Mouse (Mus musculus) mesoderm, embryonic 11.5 days (tissue): ENCODE data around the gene Ankrd34a.
"Not testable (repeated sequence)": the region's sequence is repeated elsewhere in the genome, so short reads cannot be mapped to it uniquely, and the experiment has no call there.

ENCODE experiments used
- DNase-seq: peaks from one replicate; pipeline ENCODE4 v3.0.0-alpha.2; 2012; ENCODE audit warnings: low read depth, low spot score

Gene Ankrd34a

GRCm38 (mm10) chr3:96579885-96580454, 16.5 kb upstream of the Ankrd34a start:
- DNase-seq = peak; percentile 93

- DNase-seq = no peak
Observed at GRCm38 (mm10) chr3:96581141-96581540, 15.3 kb upstream of the Ankrd34a start.

DNA sequence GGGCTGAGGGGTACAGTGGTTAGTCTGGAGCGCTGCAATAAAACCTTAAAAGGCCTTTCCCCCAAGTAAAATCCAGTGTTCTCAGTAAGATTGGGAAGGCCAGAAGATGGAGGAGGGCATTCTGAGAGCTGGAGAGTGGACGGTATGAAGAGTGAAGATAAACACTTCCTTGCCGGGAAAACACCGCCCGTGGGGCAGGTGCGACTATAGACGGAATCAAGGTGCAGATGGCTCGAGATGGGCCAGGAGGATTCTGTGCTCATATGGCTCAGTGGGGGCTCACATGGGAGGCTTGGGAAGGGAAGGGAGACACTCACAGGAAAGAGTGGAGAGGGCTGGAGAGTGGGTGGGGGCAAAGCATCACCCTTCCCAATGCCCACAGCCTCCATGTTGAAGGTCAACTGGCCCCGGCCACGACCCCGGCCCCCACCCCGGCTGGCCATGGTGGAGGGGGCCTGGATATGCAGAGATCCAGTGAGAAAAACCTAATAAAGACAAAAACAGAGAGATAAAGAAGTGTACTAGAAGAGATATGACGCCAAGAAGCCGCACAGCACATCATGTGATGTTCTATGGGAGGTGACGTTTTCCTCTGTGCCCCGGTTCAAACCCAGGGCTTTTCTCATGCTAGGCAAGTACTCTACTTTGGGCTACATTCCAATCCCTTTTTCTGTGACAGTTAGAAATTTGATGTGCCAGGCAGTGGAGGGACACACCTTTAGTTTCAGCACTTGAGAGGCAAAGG, 14.5 kb upstream of the Ankrd34a start:
- DNase-seq = no peak

GRCm38 (mm10) chr3:96583386-96583785, 13.1 kb upstream of the Ankrd34a start:
- DNase-seq = no peak

DNA sequence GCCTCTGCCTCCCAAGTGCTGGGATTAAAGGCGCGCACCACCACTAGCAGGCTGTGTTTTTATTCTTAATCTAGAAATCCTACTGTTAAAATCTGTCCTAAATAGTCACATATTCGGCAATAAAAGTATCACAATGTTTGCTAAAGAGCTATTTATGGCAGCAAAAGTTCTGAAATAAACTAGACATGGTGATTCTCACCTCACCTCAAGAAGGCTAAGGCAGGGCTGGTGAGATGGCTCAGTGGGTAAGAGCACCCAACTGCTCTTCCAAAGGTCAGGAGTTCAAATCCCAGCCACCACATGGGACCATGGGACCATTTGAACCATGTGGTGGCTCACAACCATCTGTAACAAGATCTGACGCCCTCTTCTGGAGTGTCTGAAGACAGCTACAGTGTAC, 5.8 kb upstream of the Ankrd34a start:
- DNase-seq = no peak

DNA sequence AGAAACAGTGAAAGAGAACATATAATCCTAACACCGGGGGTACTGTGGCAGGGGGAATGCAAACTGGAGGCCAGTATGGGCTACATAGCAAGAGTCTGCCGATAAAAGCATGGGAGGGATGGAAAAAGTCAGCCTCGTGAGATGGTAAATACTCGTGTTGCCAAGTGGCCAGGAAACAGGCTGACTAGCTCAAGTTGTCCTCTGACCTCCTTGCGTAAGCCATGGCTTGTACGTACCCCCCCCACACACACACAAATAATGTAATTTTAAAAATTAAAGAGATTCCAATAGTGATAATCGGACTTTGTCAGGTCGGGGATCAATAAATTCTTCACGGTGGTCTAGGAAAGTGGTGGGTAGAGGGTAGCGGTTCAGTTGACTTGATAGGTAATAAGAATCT, 3.1 kb upstream of the Ankrd34a start:
- no peak for DNase-seq

DNA sequence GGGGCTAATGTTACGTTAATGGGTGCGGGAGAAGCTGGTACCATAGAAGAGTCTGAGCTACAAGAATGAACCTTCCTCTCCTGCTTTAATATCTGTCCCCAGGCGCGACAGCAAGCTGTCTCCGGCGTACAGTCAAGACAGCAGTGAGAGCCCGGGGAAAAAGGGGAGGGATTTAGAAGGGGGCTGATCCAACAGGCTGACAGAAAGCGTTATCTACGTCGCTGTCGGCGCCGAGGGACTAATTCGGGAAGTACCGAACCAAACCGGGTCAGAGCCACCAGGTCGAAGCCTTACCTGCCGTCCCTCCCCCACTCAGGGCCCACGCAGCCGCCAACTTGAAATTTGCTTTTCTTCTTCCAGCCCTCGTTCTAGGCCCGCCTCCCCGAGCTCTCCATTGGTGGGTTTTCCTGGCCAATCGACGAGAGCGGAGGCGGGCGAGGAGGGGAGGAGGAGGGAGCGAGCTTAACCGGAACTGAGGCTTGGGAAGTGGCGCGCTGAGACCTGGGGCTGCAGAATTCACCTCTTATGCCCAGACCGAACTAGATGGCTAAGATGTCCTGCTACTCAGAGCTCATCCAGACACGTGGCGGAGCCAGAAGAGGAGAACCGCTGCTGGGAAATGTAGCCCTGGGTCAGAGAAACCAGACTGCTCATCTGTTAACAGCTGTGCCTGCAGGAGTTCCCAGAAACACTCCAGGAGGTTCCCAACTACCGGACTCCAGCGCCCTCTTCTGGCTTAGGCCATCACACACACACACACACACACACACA, 2.5 kb upstream of the Ankrd34a start, which contains the start of gene Polr3gl:
Gene Polr3gl (minus strand): TSS at position 392 of the 771 bp plus-strand sequence.
- peak; percentile 90 for DNase-seq

GRCm38 (mm10) chr3:96594851-96595250, 1.6 kb upstream of the Ankrd34a start:
- no peak for DNase-seq

- no peak for DNase-seq
Observed at GRCm38 (mm10) chr3:96595661-96596060, 775 bp upstream of the Ankrd34a start.

- no peak for DNase-seq
Observed at GRCm38 (mm10) chr3:96596855-96597254, 419 bp downstream of the Ankrd34a start.

- peak; percentile 47 for DNase-seq
Observed at GRCm38 (mm10) chr3:96597435-96597891, 1.0 kb downstream of the Ankrd34a start.

DNA sequence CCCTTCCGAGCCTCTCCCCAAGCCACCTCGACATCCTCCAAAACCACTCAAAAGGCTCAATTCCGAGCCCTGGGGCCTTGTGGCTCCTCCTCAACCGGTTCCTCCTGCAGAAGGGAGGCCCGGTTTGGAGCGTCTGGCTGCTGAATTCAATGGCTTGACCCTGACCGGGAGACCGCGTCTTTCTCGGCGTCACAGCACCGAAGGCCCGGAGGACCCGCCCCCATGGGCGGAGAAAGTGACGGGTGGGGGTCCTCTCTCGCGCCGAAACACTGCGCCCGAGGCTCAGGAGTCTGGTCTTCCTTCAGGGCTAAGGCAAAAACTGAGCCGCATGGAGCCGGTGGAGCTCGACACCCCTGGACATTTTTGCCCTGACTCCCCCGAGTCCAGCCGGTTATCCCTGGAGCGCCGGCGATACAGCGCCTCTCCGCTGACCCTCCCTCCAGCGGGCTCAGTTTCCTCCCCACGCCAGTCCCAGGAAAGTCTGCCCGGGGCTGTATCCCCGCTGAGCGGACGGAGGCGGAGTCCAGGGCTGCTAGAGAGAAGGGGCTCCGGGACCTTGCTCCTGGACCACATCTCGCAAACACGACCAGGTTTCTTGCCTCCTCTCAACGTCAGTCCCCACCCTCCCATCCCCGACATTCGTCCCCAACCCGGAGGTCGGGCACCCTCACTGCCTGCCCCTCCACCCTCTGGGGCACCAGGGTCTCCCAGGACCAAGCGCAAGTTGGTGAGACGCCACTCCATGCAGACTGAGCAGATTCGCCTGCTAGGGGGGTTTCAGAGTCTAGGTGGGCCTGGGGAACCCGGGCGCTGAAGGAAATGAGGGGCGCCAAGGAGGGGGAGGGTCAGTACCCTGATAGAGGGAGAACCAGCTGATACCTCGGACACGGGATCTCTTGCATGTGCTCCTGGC, 2.0 kb downstream of the Ankrd34a start:
- peak; percentile 73 for DNase-seq

DNA sequence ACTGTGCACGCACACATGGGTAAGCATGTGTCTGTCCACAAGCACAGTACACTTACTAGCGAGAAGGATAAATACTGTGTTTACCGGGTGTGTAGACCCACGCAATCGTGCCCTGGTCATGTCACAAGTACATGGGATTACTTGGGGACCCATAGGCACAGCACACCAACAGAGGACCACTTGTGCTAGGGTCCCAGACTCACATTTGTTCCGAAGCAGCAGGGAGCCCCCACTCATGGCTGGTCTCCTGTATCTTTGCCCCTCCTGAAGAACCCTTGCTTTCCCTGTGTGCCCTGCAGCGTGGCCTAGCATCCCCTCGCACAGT, 2.6 kb downstream of the Ankrd34a start:
- no peak for DNase-seq

GRCm38 (mm10) chr3:96599411-96599810, 3.0 kb downstream of the Ankrd34a start:
- DNase-seq = no peak

DNA sequence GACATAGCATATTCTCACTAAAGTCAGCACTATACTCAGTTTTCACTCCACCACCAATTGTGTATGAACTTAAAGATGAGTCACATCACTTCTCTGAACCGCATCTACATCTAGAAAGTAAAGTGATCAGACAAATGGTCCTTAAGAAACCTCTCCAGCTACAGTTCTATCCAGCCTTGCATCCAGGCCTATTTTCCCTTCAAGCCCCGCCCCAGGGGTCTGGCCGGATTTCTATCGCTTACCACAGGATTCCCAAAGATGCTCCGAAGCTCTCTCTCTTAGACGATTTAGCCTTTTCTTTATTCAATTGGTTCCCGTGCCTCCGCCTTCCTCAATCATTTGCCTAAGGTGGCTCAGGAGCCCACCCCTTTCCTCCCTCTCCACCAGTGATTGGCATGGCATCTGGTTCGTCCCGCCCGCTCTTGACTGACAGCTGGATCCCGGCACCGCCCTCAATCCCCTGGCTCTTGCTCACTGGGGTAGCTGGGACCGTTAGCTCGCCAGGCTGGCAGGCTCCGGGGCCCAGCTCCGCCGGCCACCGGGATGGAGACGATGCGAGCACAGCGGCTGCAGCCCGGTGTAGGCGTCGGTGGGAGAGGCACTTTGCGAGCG, 4.3 kb downstream of the Ankrd34a start, which contains the start of gene Lix1l:
Gene Lix1l (plus strand): TSS at position 511 of the 612 bp plus-strand sequence.
- DNase-seq = peak; percentile 97

GRCm38 (mm10) chr3:96601251-96601787, 4.9 kb downstream of the Ankrd34a start:
- peak; percentile 61 for DNase-seq

- no peak for DNase-seq
Observed at GRCm38 (mm10) chr3:96601941-96602703, 5.7 kb downstream of the Ankrd34a start.

- DNase-seq = no peak
Observed at GRCm38 (mm10) chr3:96602704-96603084, 6.3 kb downstream of the Ankrd34a start.

DNA sequence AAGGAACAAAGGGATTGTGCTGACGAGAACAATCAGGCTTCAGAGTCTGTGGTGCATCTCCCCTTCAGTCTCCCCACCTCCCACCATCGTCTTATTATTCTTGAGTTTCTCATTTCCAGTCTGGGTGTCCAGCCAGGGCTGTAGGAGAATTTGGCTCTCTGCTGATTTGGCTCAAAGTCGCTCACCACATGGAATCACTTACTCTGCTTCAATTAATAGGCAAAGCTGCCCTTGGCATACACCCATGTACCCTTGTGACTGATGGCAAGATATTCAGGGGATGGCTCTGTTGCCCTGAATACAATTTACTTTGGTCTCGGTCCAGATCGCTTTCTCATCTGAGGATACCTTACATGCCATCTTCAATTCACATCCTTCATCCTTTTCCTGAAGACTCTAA, 6.9 kb downstream of the Ankrd34a start:
- no peak for DNase-seq

GRCm38 (mm10) chr3:96606007-96606406, 9.6 kb downstream of the Ankrd34a start:
- DNase-seq = not testable (repeated sequence)
